Mouse (Mus musculus): Measurements from ENCODE around the gene Caln1.

GRCm38 (mm10) chr5:130547496-130547895 lies 178.2 kb downstream of the Caln1 start:
- TF ChIP-seq CTCF (IDR thresholded peaks at IDR 0.05; ENCODE audit: low read depth) (no peak), EP300 (IDR thresholded peaks at IDR 0.05; ENCODE audit: low read depth) (no peak)

Data from liver, embryonic 14.5 days (tissue).